Mouse (Mus musculus) inflammation-experienced regulatory T-cells (primary cell): ENCODE measurements around the gene Fbxo31. TPM values are rescaled to one million over a fixed set of nuclear protein-coding genes. Genes with fewer than 3 reads are reported as not detected.

Experiments used
- polyA plus RNA-seq, 2 experiments: library from polyadenylated mRNA; unstranded; fragments of 100-300 nt; shearing (Covaris generic); gene quantifications; one replicate each; pipeline ENCODE4 v1.2.1; 2017

The Fbxo31 gene
- polyA plus RNA-seq, result 10 to 100 TPM; 31.7 to 42.2 TPM

GRCm38 (mm10) chr8:121578676-121579451 is at the start of gene Fbxo31:
Gene Fbxo31 (minus strand): TSS chr8:121578806.

GRCm38 (mm10) chr8:121590203-121591177 is 11.9 kb upstream of the Fbxo31 start, which contains the start of gene Map1lc3b:
Gene Map1lc3b (plus strand): TSS chr8:121590361.

GRCm38 (mm10) chr8:121544276-121544785 is 34.3 kb downstream of the Fbxo31 start, which contains the start of gene 1700018B08Rik:
Gene 1700018B08Rik (minus strand): TSS chr8:121544320.

Other genes starting within 250 kb of the Fbxo31 start
- gene 1700018B08Rik, start 34.5 kb downstream of the Fbxo31 start, polyA plus RNA-seq, result under 1 TPM in 1 of 2 experiments, not detected in 1; 0.78 TPM
- 100 to 1,000 TPM; 231 to 284 TPM for gene Map1lc3b, start 11.6 kb upstream of the Fbxo31 start, polyA plus RNA-seq
- 1 to 10 TPM in 1 of 2 experiments, under 1 TPM in 1; 0.19 to 2.8 TPM for gene Zcchc14, start 74.1 kb upstream of the Fbxo31 start, polyA plus RNA-seq
- gene Jph3, start 150.8 kb upstream of the Fbxo31 start, polyA plus RNA-seq, result under 1 TPM; 0.33 to 0.67 TPM